Mouse (Mus musculus): Measurements from ENCODE around the gene Oat. TPM values are rescaled to one million over a fixed set of nuclear protein-coding genes. Genes with fewer than 3 reads are reported as not detected.

The Oat gene
- total and polyA plus RNA-seq, 2 experiments from 2014 or later: 105 TPM

- peak overlapping the region; percentile 87 for H3K27ac ChIP-seq (ENCODE audit: low read depth, low read length)
- no peaks in the 10 kb centered on the region for H3K36me3 ChIP-seq (ENCODE audit: insufficient read depth)
- peak; percentile 58 for TF ChIP-seq CTCF (IDR thresholded peaks at IDR 0.05; ENCODE audit: low read depth)
- DNase-seq: peak; percentile 87
- peaks cover 5% of the 10 kb centered on the region; the same call in 1 of the 2 replicates for H3K4me1 ChIP-seq (ENCODE audit: insufficient read depth)
- H3K9ac ChIP-seq: peak overlapping the region; percentile 65
- H3K27me3 ChIP-seq (ENCODE audit: insufficient read depth, low read length): peaks cover 4% of the 10 kb centered on the region; the same call in 1 of the 2 replicates
- WGBS: 3% methylated on average over 13 of the region's 13 CpGs
- H3K4me3 ChIP-seq (ENCODE audit: low read depth, low read length): peak overlapping the region; percentile 67
- peak overlapping the region; percentile 70 for H3K4me2 ChIP-seq (ENCODE audit: low read depth)
- ATAC-seq: peak; percentile 95
- no peaks in the 10 kb centered on the region for H3K9me3 ChIP-seq (ENCODE audit: low read length)
Measured at GRCm38 (mm10) chr7:132575623-132576022, 575 bp downstream of the Oat start.

DNA sequence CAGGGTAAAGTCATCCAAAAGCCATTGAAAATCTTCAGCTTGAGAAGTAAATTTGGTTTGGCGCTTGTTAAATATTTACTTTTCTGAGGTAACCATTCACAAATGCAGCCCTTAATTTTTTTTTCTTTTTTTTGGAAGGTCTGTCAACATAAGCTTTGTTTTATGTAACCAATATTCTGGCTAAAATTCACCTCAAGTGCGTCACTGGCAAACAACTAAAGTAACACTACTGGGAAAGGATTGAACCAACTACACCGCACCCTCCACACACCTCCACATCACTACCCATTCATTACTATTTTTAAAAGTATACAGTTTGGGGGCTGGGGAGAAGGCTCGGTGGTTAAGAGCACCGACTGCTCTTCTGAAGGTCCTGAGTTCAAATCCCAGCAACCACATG is 1.6 kb downstream of the Oat start:
- H3K4me1 ChIP-seq (ENCODE audit: insufficient read depth): peaks cover 5% of the 10 kb centered on the region; the same call in 1 of the 2 replicates
- no peaks in the 10 kb centered on the region for H3K36me3 ChIP-seq (ENCODE audit: insufficient read depth)
- no peak for TF ChIP-seq CTCF (IDR thresholded peaks at IDR 0.05; ENCODE audit: low read depth)
- ATAC-seq (no peak), DNase-seq (no peak)
- H3K4me2 ChIP-seq (ENCODE audit: low read depth): no peak overlapping the region
- no peaks in the 10 kb centered on the region for H3K9me3 ChIP-seq (ENCODE audit: low read length)
- H3K27ac ChIP-seq (ENCODE audit: low read depth, low read length): no peak overlapping the region
- no peak overlapping the region for H3K9ac ChIP-seq
- peaks cover 4% of the 10 kb centered on the region; the same call in 1 of the 2 replicates for H3K27me3 ChIP-seq (ENCODE audit: insufficient read depth, low read length)
- H3K4me3 ChIP-seq (ENCODE audit: low read depth, low read length): no peak overlapping the region
- WGBS: 92% methylated on average over 5 of the region's 5 CpGs

DNA sequence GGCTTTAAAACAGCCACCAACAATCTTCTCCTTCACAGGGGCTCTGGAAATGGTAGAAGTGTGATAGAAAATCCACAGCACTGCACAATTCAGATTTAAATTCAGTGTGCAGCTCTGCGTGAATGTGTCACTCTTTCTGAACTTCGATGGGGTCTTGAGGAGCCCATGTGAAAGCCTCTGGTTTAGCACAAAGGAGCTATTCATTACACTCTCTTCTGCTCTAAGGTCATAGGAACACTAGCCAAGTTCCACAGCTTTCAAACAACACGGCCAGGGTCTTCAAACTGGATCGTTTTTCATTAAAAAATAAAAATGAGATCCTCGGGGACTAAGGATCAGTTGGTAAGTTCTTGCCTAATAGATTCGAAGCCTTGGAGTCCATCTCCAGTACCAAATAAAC is 3.0 kb downstream of the Oat start:
- Histone ChIP-seq H3K36me3 (ENCODE audit: insufficient read depth) (no peaks in the 10 kb centered on the region), H3K4me2 (ENCODE audit: low read depth) (no peak overlapping the region), H3K4me1 (ENCODE audit: insufficient read depth) (peaks cover 5% of the 10 kb centered on the region; the same call in 1 of the 2 replicates), H3K27ac (ENCODE audit: low read depth, low read length) (0 out of 2 replicates have a peak overlapping the region, but pooled peaks have one; percentile 40), H3K9me3 (ENCODE audit: low read length) (no peaks in the 10 kb centered on the region), H3K27me3 (ENCODE audit: insufficient read depth, low read length) (peaks cover 4% of the 10 kb centered on the region; the same call in 1 of the 2 replicates), H3K9ac (no peak overlapping the region), H3K4me3 (ENCODE audit: low read depth, low read length) (no peak overlapping the region)
- no peak for TF ChIP-seq CTCF (IDR thresholded peaks at IDR 0.05; ENCODE audit: low read depth)
- 19% methylated on average over 6 of the region's 6 CpGs for WGBS
- ATAC-seq (no peak), DNase-seq (no peak)

DNA sequence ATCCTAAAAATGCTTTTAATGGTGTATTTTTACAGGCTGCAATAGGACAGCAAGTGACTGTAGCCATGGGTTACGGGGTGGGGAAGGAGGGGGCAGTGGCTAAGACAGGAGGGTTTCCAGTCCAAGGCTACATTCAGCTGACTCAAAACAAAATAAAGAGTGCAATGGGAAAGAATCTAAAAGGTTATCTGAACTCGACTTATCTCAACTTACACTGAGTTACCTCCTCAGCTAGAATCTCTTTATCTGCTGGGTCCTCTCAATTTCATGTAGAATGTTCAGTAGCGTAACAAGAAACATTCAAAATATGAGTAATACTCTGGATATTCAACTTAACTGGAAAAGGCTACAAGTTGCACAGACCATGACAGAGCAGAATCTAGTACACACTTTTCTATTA is 3.5 kb downstream of the Oat start:
- H3K36me3 ChIP-seq (ENCODE audit: insufficient read depth): no peaks in the 10 kb centered on the region
- H3K4me1 ChIP-seq (ENCODE audit: insufficient read depth): peaks cover 5% of the 10 kb centered on the region; the same call in 1 of the 2 replicates
- DNase-seq (no peak), ATAC-seq (no peak)
- no peak for TF ChIP-seq CTCF (IDR thresholded peaks at IDR 0.05; ENCODE audit: low read depth)
- no peaks in the 10 kb centered on the region for H3K9me3 ChIP-seq (ENCODE audit: low read length)
- peaks cover 2% of the 10 kb centered on the region; the same call in 1 of the 2 replicates for H3K27me3 ChIP-seq (ENCODE audit: insufficient read depth, low read length)
- H3K4me3 ChIP-seq (ENCODE audit: low read depth, low read length): no peak overlapping the region
- no peak overlapping the region for H3K9ac ChIP-seq
- H3K27ac ChIP-seq (ENCODE audit: low read depth, low read length): 0 out of 2 replicates have a peak overlapping the region, but pooled peaks have one; percentile 10
- H3K4me2 ChIP-seq (ENCODE audit: low read depth): no peak overlapping the region
- 52% methylated on average over 3 of the region's 3 CpGs for WGBS

GRCm38 (mm10) chr7:132571481-132571880 is 4.7 kb downstream of the Oat start:
- H3K4me3 ChIP-seq (ENCODE audit: low read depth, low read length): no peak overlapping the region
- TF ChIP-seq CTCF (IDR thresholded peaks at IDR 0.05; ENCODE audit: low read depth): no peak
- peaks cover 5% of the 10 kb centered on the region; the same call in 1 of the 2 replicates for H3K4me1 ChIP-seq (ENCODE audit: insufficient read depth)
- H3K27me3 ChIP-seq (ENCODE audit: insufficient read depth, low read length): no peaks in the 10 kb centered on the region
- no peak overlapping the region for H3K9ac ChIP-seq
- H3K9me3 ChIP-seq (ENCODE audit: low read length): no peaks in the 10 kb centered on the region
- ATAC-seq: no peak
- H3K4me2 ChIP-seq (ENCODE audit: low read depth): 0 out of 2 replicates have a peak overlapping the region, but pooled peaks have one; percentile 8
- H3K36me3 ChIP-seq (ENCODE audit: insufficient read depth): no peaks in the 10 kb centered on the region
- H3K27ac ChIP-seq (ENCODE audit: low read depth, low read length): 0 out of 2 replicates have a peak overlapping the region, but pooled peaks have one; percentile 15
- 42% methylated on average over 8 of the region's 8 CpGs for WGBS
- peak; percentile 18 for DNase-seq

DNA sequence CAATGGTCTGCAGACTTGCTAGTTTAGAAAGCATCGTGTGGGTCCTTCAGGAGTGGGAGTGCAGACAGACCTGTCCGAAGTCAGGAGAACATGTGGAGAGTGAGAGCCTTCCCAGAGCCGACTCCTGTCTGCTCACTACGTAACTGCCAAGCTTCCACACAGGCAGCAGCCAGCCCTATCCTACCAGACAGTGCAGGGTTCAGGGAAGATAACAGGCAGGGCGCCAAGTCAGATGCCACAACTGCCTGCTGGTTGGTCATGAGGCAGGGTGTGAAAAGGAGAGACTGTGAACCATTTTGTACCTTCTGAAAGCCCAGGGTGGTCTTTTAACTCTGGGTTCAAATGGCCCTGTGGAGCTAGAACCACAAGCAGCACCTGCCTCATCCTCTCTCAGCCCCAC is 6.1 kb downstream of the Oat start:
- 75% methylated on average over 5 of the region's 5 CpGs for WGBS
- no peaks in the 10 kb centered on the region for H3K27me3 ChIP-seq (ENCODE audit: insufficient read depth, low read length)
- 0 out of 2 replicates have a peak, but pooled peaks cover 6% of the 10 kb centered on the region for H3K36me3 ChIP-seq (ENCODE audit: insufficient read depth)
- no peak overlapping the region for H3K9ac ChIP-seq
- H3K4me2 ChIP-seq (ENCODE audit: low read depth): no peak overlapping the region
- H3K27ac ChIP-seq (ENCODE audit: low read depth, low read length): no peak overlapping the region
- ATAC-seq: no peak
- 0 out of 2 replicates have a peak, but pooled peaks cover under 1% of the 10 kb centered on the region for H3K4me1 ChIP-seq (ENCODE audit: insufficient read depth)
- no peaks in the 10 kb centered on the region for H3K9me3 ChIP-seq (ENCODE audit: low read length)
- no peak overlapping the region for H3K4me3 ChIP-seq (ENCODE audit: low read depth, low read length)
- no peak for DNase-seq
- TF ChIP-seq CTCF (IDR thresholded peaks at IDR 0.05; ENCODE audit: low read depth): no peak

DNA sequence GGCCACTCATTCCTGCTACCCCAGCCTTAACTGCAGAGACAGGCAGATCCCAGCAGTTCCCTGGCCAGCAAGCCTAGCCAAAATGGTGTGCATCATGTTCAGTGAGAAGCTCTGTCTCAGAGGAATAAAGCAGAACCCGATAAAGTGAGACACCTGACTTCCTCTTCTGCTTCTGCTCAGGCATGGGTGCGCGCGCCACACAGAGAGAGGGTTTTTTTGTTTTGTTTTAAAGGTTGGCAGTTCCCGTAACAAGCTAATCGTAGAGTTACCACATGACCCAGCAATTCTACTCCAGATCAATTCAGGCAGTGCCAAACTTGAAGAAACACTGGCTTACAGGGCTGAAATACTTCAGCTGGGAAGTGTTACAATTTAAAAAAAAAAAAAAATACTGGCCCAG is 7.4 kb downstream of the Oat start:
- TF ChIP-seq CTCF (IDR thresholded peaks at IDR 0.05; ENCODE audit: low read depth): no peak
- no peak overlapping the region for H3K9ac ChIP-seq
- no peak overlapping the region for H3K4me3 ChIP-seq (ENCODE audit: low read depth, low read length)
- 51% methylated on average over 6 of the region's 6 CpGs for WGBS
- H3K4me1 ChIP-seq (ENCODE audit: insufficient read depth): no peaks in the 10 kb centered on the region
- H3K4me2 ChIP-seq (ENCODE audit: low read depth): no peak overlapping the region
- H3K27me3 ChIP-seq (ENCODE audit: insufficient read depth, low read length): no peaks in the 10 kb centered on the region
- no peak overlapping the region for H3K27ac ChIP-seq (ENCODE audit: low read depth, low read length)
- DNase-seq (no peak), ATAC-seq (no peak)
- peaks cover 19% of the 10 kb centered on the region; the same call in 1 of the 2 replicates for H3K36me3 ChIP-seq (ENCODE audit: insufficient read depth)
- no peaks in the 10 kb centered on the region for H3K9me3 ChIP-seq (ENCODE audit: low read length)

Data from forebrain, postnatal 0 days (tissue).